Mouse (Mus musculus) left cerebral cortex, adult 8-10 months (tissue): Measurements from ENCODE around the gene Esrrg. TPM values are rescaled to one million over a fixed set of nuclear protein-coding genes. Genes with fewer than 3 reads are reported as not detected.

Experiments
- DNase-seq, 2 experiments: peaks; one replicate each; pipeline ENCODE4 v3.0.0; 2022; ENCODE audit warnings: low spot score in 2 of 2
- total RNA-seq, 4 experiments: library from RNA; stranded (reverse); gene quantifications; 2 replicates each; pipeline ENCODE4 v1.2.4; 2022

Gene Esrrg
- total RNA-seq, 4 experiments from 2014 or later = 24.8 to 36.8 (median 31.5) TPM

DNA sequence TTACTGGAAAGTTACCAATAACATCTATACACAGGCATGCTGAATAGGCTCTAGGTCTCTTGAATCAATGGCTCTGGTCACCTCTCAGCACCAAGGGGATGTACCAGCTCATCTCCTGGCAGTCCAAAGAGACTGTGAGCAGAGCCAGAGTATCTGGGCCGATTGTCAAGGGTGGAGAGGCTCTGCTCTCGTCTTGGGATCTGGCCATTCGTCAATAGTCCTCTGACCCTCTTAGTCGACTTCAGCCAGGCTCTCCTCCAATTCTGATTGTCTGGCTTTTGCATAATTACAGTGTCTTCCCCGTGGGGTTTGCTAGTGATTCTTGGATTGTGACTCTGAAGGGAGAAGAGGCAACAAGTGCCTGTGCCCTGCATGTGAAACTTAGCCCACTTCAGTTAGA, 41.3 kb downstream of the Esrrg start:
- no peak for DNase-seq

GRCm38 (mm10) chr1:187650786-187651687, 42.4 kb downstream of the Esrrg start:
- peak in 1 of 2 experiments; percentile 33 for DNase-seq

- DNase-seq = peak; percentile 35 to 48
Measured at GRCm38 (mm10) chr1:187651688-187652241, 43.2 kb downstream of the Esrrg start.

DNA sequence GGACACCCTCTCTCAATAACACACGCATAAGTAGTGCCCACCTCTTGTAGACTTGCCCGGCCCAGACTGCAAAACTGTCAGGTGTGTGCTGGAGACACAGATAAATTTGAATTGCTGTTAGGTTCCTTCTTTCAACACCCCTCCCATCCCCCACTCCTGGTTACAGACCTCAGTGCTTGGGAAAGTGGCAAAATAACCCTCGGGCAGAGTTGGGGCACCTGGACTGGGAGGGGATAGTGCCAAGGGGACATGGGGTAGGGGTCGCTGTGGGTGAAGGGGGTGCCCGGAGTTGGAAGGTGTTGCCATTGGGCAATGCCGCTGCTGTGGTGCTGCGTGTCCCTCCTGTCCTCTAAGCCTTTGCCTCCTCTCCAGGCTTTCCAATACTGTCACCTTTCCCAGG, 43.9 kb downstream of the Esrrg start:
- no peak for DNase-seq

GRCm38 (mm10) chr1:187653390-187653789, 44.8 kb downstream of the Esrrg start:
- no peak for DNase-seq

- DNase-seq = no peak
Measured at GRCm38 (mm10) chr1:187660963-187661362, 52.4 kb downstream of the Esrrg start.

- no peak for DNase-seq
Measured at GRCm38 (mm10) chr1:187662083-187662609, 53.6 kb downstream of the Esrrg start.

DNA sequence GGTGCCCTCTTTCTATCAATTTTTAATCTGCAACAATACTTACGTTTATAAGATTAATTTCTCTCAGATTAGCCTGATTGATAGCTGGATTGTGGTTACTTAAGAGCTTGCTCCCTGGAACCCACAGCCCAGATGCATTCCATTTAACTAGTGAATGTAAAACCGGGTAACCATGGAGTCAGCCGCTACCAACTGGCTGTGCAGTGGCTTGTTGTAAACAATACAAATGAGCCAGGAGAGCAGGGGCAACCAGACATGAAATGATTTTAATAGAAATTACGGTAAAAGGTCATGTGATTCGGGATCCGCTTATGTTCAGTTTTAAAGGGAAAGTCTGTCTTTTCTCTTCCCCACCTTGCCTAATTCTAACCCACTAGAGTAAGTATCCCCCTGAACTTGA, 54.8 kb downstream of the Esrrg start:
- DNase-seq = no peak

DNA sequence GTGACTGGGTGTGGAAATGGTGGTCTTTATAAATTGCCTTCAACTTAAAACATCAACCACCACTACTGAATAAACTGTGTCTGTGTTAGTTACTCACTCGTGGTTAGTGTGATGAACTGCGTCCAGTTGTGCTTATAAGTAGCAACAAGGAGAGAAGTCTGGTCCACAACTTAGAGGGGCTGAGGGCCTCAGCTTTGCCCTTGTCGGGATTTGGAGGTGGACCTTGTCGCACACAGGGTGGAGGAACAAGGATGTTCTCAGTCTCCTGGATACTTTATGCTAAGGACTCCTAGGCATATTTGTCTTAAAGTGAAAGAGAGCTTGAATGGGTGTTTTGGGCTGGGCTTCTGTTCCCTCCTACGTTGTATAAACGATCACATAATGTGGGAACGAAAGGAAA, 55.7 kb downstream of the Esrrg start:
- DNase-seq = no peak

DNA sequence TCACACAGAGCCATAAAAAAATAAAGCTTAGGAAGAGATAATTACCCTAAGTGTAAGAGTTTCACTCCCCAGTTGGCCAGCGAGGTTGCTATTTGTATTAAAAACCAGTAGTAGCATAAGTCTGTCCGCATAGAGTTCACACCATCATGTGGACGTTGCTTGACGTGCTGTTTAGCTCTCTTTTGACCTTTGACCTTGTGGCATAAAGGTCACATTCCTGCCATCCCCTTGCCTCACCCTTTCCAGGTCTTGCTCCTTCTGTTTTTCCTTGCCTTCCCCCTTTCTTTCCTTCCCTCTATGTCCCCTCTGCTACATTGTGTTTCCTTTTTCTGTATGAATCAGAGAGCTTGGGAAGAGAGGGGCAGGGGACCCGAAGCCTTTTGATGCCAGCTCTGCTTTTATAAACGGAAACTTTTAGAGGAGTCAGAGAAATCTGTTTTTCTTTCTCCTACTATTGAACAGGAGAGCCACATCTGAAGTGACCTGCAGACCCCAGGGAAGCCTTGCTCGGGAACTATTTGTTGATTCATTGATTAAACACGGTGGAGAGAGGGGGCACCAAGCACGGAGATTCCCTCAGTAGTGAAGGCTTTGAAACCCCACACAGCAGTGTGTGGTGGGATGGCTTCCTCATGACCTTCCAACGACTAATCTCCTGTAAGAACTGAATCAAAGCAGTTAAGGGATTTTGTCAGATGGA, 57.5 kb downstream of the Esrrg start:
- no peak for DNase-seq

DNA sequence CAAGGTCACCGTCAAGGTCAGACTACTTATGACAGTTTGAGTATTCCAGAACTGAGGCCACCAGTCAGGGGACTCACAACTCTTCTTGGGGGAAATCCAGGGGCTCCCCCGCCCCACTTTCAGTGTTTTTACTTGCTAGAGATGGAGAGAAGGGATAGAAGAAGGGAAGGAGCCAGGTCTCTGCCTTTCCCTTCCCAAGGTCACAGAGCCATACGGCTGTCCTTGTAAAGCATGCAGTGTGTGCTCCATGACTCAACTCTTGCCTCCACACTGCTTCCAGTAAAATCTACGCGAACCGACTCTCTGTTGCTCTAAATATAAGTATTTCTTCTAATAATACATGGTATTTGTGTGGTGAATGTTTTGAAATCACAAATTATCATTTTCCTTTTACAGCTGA, 61.2 kb downstream of the Esrrg start:
- no peak for DNase-seq

- no peak for DNase-seq
Measured at GRCm38 (mm10) chr1:187672446-187672845, 63.9 kb downstream of the Esrrg start.

- DNase-seq = no peak
Measured at GRCm38 (mm10) chr1:187674771-187675186, 66.2 kb downstream of the Esrrg start.

GRCm38 (mm10) chr1:187676626-187677025, 68.0 kb downstream of the Esrrg start:
- no peak for DNase-seq

- no peak for DNase-seq
Measured at GRCm38 (mm10) chr1:187679246-187679645, 70.7 kb downstream of the Esrrg start.

DNA sequence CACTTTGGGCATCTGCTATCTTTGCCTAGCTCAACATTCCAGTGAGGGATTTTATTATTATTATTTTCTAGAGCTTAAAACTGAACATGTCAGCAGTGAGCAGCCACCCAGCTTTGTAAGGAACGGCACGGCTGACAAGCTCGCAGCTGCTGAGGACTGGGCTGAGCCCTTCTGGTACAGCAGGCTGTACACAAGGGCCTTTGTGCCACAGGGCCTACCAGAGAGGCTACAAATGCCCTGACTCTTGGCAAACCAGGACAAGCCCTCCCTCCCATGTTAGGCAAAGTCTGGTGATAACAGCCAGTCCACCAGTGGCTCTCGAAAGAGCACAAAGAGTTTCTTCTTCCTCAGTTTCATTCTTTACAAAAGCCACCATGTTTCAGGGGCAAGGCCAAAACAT, 75.9 kb downstream of the Esrrg start:
- DNase-seq = no peak

GRCm38 (mm10) chr1:187691846-187692525, 83.4 kb downstream of the Esrrg start:
- DNase-seq = no peak

DNA sequence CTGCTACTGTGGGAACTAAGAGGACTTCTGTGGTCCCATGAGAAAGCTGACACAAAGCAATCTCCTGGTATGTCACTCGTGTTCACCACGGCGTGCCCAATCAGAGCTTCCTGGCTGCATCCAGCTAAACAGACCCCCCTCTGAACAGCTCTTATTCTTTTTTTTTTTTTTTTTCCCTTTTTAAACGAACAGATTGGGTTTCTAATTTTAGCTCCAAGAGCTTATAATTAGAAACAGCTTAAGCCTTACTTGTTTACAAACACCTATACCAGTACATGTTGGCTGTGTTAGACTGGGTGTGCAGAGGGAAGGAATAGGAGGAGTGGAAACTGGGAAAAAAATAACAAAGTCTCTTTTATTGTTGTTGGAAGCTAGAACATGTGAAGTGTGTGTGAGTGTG, 86.3 kb downstream of the Esrrg start:
- no peak for DNase-seq

DNA sequence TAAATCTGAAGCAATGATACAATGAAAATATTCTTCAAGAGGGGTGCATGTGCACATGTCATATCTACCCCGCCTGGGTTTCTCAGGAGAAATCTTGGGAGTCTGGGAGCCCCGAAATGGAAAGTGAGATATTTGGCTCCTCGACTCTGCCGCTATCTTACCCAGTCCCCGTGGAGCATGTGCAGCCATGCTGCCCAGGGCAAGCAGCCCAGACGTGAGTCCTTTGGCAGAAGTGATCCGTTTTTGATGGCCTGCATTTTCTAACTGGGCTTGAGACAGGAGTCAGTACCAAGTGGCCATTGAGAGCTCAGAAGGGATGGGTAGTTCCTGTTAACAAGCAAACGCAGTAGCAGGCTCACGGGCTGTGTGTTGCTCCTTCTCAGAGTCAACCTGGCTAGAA, 89.6 kb downstream of the Esrrg start:
- no peak for DNase-seq

DNA sequence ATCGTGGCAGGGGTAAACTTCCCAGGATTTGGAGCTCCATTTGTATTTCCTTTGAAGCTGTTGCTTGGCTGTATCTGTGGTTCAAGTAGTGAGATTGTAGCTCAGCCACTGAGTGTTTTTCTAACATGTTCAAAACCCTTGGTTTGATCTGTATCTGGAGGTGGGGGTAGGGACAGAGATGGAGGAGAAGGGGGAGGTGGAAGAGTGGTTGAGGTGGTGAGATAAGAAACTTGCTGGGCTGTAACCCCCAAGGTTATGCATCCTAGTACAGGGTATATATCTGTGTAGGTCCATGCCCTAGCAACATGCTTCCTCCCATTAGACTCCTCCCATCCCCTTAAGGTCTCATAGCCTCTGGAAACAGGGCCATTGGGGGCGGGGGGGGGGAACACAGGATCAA, 92.4 kb downstream of the Esrrg start:
- no peak for DNase-seq

DNA sequence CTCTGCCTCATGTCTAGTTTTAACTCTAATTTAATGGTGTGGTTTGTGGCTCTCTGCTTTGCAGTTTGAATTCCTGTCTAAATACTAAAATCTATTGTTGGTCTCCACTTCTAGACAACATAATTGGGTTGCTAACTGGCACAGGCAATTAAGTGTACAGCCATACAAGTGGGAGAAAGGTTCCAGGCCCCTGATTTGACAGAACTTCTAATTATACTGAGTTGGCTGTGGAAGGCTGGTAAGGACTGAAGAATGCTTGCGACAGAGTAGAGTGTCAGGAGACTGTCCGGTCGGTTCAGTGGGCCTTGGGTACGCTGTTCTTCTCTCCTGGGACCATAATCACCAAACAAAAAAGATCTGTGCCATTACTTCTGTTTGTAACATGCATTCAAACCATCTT, 96.3 kb downstream of the Esrrg start:
- no peak for DNase-seq

GRCm38 (mm10) chr1:187705348-187705747, 96.8 kb downstream of the Esrrg start:
- DNase-seq = no peak
